Mouse (Mus musculus): Measurements from ENCODE around the gene Relch.

- TF ChIP-seq POLR2A (IDR thresholded peaks at IDR 0.05; ENCODE audit: insufficient read length, low read depth) (no peak), USF1 (IDR thresholded peaks at IDR 0.05; ENCODE audit: low read depth) (no peak), CEBPB (IDR thresholded peaks at IDR 0.05; ENCODE audit: insufficient read depth, poor library complexity, severe bottlenecking) (no peak)
Observed at GRCm38 (mm10) chr1:105738334-105738733, 74.7 kb downstream of the Relch start.

Measured in myocyte (in vitro differentiated cells).